Mouse (Mus musculus) heart, postnatal 0 days (tissue): ENCODE data around the gene Rnf169.

Experiments used
- CTCF ChIP-seq: IDR thresholded peaks from 2 replicates; pipeline ENCODE4 v1.5.1; 2016; ENCODE audit warnings: antibody characterized with exemption, control low read depth, low read depth
- EP300 ChIP-seq: IDR thresholded peaks from 2 replicates; pipeline ENCODE4 v1.6.1; 2016; ENCODE audit warnings: antibody characterized with exemption, low read depth

DNA sequence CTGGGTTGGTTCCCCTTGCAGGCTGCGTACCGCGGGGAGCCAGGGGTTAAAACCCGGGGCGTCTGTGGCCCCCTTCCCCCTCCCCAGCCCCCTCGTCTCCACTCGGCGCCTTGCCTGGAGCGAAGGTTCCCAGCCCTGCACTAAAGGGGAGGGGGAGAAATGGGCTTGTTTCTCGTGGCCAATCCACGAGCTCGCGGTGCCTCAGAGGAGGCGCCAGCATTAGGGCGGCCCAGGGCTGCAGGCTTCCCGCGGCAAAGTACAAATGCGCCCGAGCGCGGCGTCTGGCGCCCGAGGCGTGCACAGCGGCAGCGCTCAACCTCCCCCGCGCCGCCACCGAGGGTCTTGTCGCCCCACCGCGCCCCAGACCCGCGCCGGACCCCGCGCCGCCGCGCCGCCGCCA, 25.5 kb upstream of the Rnf169 start, which contains the start of gene Chrdl2:
- TF ChIP-seq CTCF (no peak), EP300 (no peak)
